Mouse (Mus musculus): ENCODE measurements around the gene Klf16. TPM values are rescaled to one million over a fixed set of nuclear protein-coding genes. Genes with fewer than 3 reads are reported as not detected.
A peak's percentile ranks its signal among the peaks of the same experiment; 100 is the strongest.
"Not testable (repeated sequence)": the region's sequence is repeated elsewhere in the genome, so short reads cannot be mapped to it uniquely, and the experiment has no call there.

The Klf16 gene
- total and polyA plus RNA-seq, 2 experiments from 2014 or later = 14.1 to 18.7 TPM

- no peak for DNase-seq
- Histone ChIP-seq H3K9me3 (ENCODE audit: low read length) (no peaks in the 10 kb centered on the region), H3K4me2 (ENCODE audit: low read depth) (no peak overlapping the region), H3K4me3 (ENCODE audit: low read depth, low read length) (no peak overlapping the region), H3K4me1 (ENCODE audit: insufficient read depth) (no peaks in the 10 kb centered on the region), H3K27ac (ENCODE audit: low read depth, low read length) (no peak overlapping the region), H3K27me3 (ENCODE audit: insufficient read depth, low read length) (no peaks in the 10 kb centered on the region), H3K36me3 (ENCODE audit: insufficient read depth) (peaks cover 65% of the 10 kb centered on the region), H3K9ac (no peak overlapping the region)
- 96% methylated on average over 3 of the region's 3 CpGs for WGBS
- ATAC-seq = no peak
- no peak for TF ChIP-seq CTCF (IDR thresholded peaks at IDR 0.05; ENCODE audit: low read depth)
Measured at GRCm38 (mm10) chr10:80611905-80612304, 34.8 kb upstream of the Klf16 start.

- Histone ChIP-seq H3K9ac (no peak overlapping the region), H3K27ac (ENCODE audit: low read depth, low read length) (no peak overlapping the region), H3K4me3 (ENCODE audit: low read depth, low read length) (no peak overlapping the region), H3K4me1 (ENCODE audit: insufficient read depth) (no peaks in the 10 kb centered on the region), H3K27me3 (ENCODE audit: insufficient read depth, low read length) (no peaks in the 10 kb centered on the region), H3K36me3 (ENCODE audit: insufficient read depth) (peaks cover 72% of the 10 kb centered on the region), H3K4me2 (ENCODE audit: low read depth) (no peak overlapping the region), H3K9me3 (ENCODE audit: low read length) (no peaks in the 10 kb centered on the region)
- peak; percentile 75 for TF ChIP-seq CTCF (IDR thresholded peaks at IDR 0.05; ENCODE audit: low read depth)
- 81% methylated on average over 4 of the region's 4 CpGs for WGBS
- DNase-seq (peak; percentile 36), ATAC-seq (peak; percentile 61)
Measured at GRCm38 (mm10) chr10:80611024-80611423, 33.9 kb upstream of the Klf16 start.

- no peak overlapping the region for H3K4me3 ChIP-seq (ENCODE audit: low read depth, low read length)
- peaks cover 64% of the 10 kb centered on the region for H3K36me3 ChIP-seq (ENCODE audit: insufficient read depth)
- WGBS = 94% methylated on average over 9 of the region's 9 CpGs
- no peaks in the 10 kb centered on the region for H3K9me3 ChIP-seq (ENCODE audit: low read length)
- no peak overlapping the region for H3K9ac ChIP-seq
- no peak overlapping the region for H3K4me2 ChIP-seq (ENCODE audit: low read depth)
- H3K4me1 ChIP-seq (ENCODE audit: insufficient read depth) = no peaks in the 10 kb centered on the region
- ATAC-seq (no peak), DNase-seq (no peak)
- H3K27me3 ChIP-seq (ENCODE audit: insufficient read depth, low read length) = no peaks in the 10 kb centered on the region
- H3K27ac ChIP-seq (ENCODE audit: low read depth, low read length) = no peak overlapping the region
- TF ChIP-seq CTCF (IDR thresholded peaks at IDR 0.05; ENCODE audit: low read depth) = no peak
Measured at GRCm38 (mm10) chr10:80610116-80610785, 33.1 kb upstream of the Klf16 start.

- Histone ChIP-seq H3K9me3 (ENCODE audit: low read length) (no peaks in the 10 kb centered on the region), H3K27ac (ENCODE audit: low read depth, low read length) (no peak overlapping the region), H3K9ac (no peak overlapping the region), H3K27me3 (ENCODE audit: insufficient read depth, low read length) (no peaks in the 10 kb centered on the region), H3K4me2 (ENCODE audit: low read depth) (no peak overlapping the region), H3K36me3 (ENCODE audit: insufficient read depth) (peaks cover 56% of the 10 kb centered on the region), H3K4me1 (ENCODE audit: insufficient read depth) (no peaks in the 10 kb centered on the region), H3K4me3 (ENCODE audit: low read depth, low read length) (no peak overlapping the region)
- WGBS = 91% methylated on average over 10 of the region's 10 CpGs
- DNase-seq = no peak
- no peak for ATAC-seq
- no peak for TF ChIP-seq CTCF (IDR thresholded peaks at IDR 0.05; ENCODE audit: low read depth)
Measured at GRCm38 (mm10) chr10:80609269-80609924, 32.3 kb upstream of the Klf16 start.

GRCm38 (mm10) chr10:80608435-80608834 is 31.3 kb upstream of the Klf16 start:
- no peak overlapping the region for H3K9ac ChIP-seq
- no peak overlapping the region for H3K4me3 ChIP-seq (ENCODE audit: low read depth, low read length)
- ATAC-seq = no peak
- no peak overlapping the region for H3K4me2 ChIP-seq (ENCODE audit: low read depth)
- no peaks in the 10 kb centered on the region for H3K9me3 ChIP-seq (ENCODE audit: low read length)
- no peak for DNase-seq
- no peak overlapping the region for H3K27ac ChIP-seq (ENCODE audit: low read depth, low read length)
- no peaks in the 10 kb centered on the region for H3K27me3 ChIP-seq (ENCODE audit: insufficient read depth, low read length)
- TF ChIP-seq CTCF (IDR thresholded peaks at IDR 0.05; ENCODE audit: low read depth) = no peak
- WGBS = 93% methylated on average over 3 of the region's 3 CpGs
- peaks cover 7% of the 10 kb centered on the region; the same call in 1 of the 2 replicates for H3K4me1 ChIP-seq (ENCODE audit: insufficient read depth)
- peaks cover 48% of the 10 kb centered on the region for H3K36me3 ChIP-seq (ENCODE audit: insufficient read depth)

GRCm38 (mm10) chr10:80606737-80607350 is 29.7 kb upstream of the Klf16 start:
- no peak overlapping the region for H3K27ac ChIP-seq (ENCODE audit: low read depth, low read length)

GRCm38 (mm10) chr10:80606306-80606705 is 29.2 kb upstream of the Klf16 start:
- Histone ChIP-seq H3K36me3 (ENCODE audit: insufficient read depth) (peaks cover 38% of the 10 kb centered on the region), H3K4me1 (ENCODE audit: insufficient read depth) (peaks cover 12% of the 10 kb centered on the region; the same call in 1 of the 2 replicates), H3K27ac (ENCODE audit: low read depth, low read length) (no peak overlapping the region), H3K4me2 (ENCODE audit: low read depth) (no peak overlapping the region), H3K9ac (no peak overlapping the region), H3K4me3 (ENCODE audit: low read depth, low read length) (no peak overlapping the region), H3K27me3 (ENCODE audit: insufficient read depth, low read length) (no peaks in the 10 kb centered on the region), H3K9me3 (ENCODE audit: low read length) (no peaks in the 10 kb centered on the region)
- ATAC-seq (no peak), DNase-seq (no peak)
- 91% methylated on average over 23 of the region's 23 CpGs for WGBS
- no peak for TF ChIP-seq CTCF (IDR thresholded peaks at IDR 0.05; ENCODE audit: low read depth)

More at GRCm38 (mm10) chr10:80606737-80607350, 29.7 kb upstream of the Klf16 start:
- WGBS = 96% methylated on average over 34 of the region's 34 CpGs
- Histone ChIP-seq H3K4me3 (ENCODE audit: low read depth, low read length) (no peak overlapping the region), H3K4me2 (ENCODE audit: low read depth) (no peak overlapping the region), H3K4me1 (ENCODE audit: insufficient read depth) (peaks cover 12% of the 10 kb centered on the region; the same call in 1 of the 2 replicates), H3K9ac (no peak overlapping the region), H3K27me3 (ENCODE audit: insufficient read depth, low read length) (no peaks in the 10 kb centered on the region), H3K36me3 (ENCODE audit: insufficient read depth) (peaks cover 38% of the 10 kb centered on the region), H3K9me3 (ENCODE audit: low read length) (no peaks in the 10 kb centered on the region)
- no peak for DNase-seq
- no peak for ATAC-seq
- TF ChIP-seq CTCF (IDR thresholded peaks at IDR 0.05; ENCODE audit: low read depth) = no peak

GRCm38 (mm10) chr10:80605721-80606120 is 28.6 kb upstream of the Klf16 start, which contains the start of gene Gm49322:
Gene Gm49322, plus strand, starts transcription at chr10:80606021.
- not testable (repeated sequence) for H3K9ac ChIP-seq; H3K4me3 ChIP-seq (ENCODE audit: low read depth, low read length); H3K9me3 ChIP-seq (ENCODE audit: low read length); ATAC-seq; DNase-seq; H3K27ac ChIP-seq (ENCODE audit: low read depth, low read length); H3K27me3 ChIP-seq (ENCODE audit: insufficient read depth, low read length); H3K4me2 ChIP-seq (ENCODE audit: low read depth)
- peaks cover 38% of the 10 kb centered on the region for H3K36me3 ChIP-seq (ENCODE audit: insufficient read depth)
- peaks cover 12% of the 10 kb centered on the region; the same call in 1 of the 2 replicates for H3K4me1 ChIP-seq (ENCODE audit: insufficient read depth)
- 85% methylated on average over 4 of the region's 4 CpGs for WGBS

All from forebrain, postnatal 0 days (tissue).